Mouse (Mus musculus) heart, adult 2 months (tissue): ENCODE measurements around the gene Gpha2. TPM values are rescaled to one million over a fixed set of nuclear protein-coding genes. Genes with fewer than 3 reads are reported as not detected.

Experiments
- DNase-seq, 2 experiments: peaks; one replicate each; pipeline ENCODE4 v3.0.0; 2021
- H3K27ac ChIP-seq: fragments of 200-600 bp; 2 replicates; pipeline ENCODE4 v1.8.1; 2022
- H3K27me3 ChIP-seq: fragments of 200-500 bp; 2 replicates; pipeline ENCODE4 v1.6.1; 2012; ENCODE audit warnings: mild to moderate bottlenecking, low read length, inconsistent platforms, mixed read lengths; ENCODE audit not compliant: control insufficient read depth, insufficient read depth
- H3K36me3 ChIP-seq: fragments of 200-500 bp; 2 replicates; pipeline ENCODE4 v1.6.1; 2012; ENCODE audit warnings: low read length, inconsistent platforms; ENCODE audit not compliant: control insufficient read depth, insufficient read depth
- H3K4me1 ChIP-seq: fragments of 200-500 bp; 2 replicates; pipeline ENCODE4 v1.6.1; 2011; ENCODE audit warnings: low read length; ENCODE audit not compliant: control insufficient read depth, insufficient read depth
- H3K4me3 ChIP-seq: fragments of 200-600 bp; 2 replicates; pipeline ENCODE4 v1.8.1; 2022
- H3K79me2 ChIP-seq: fragments of 200-500 bp; replicated peaks from 2 replicates; pipeline ENCODE4 v1.6.1; 2012; ENCODE audit warnings: mild to moderate bottlenecking, inconsistent platforms, low read length, moderate library complexity, mixed read lengths; ENCODE audit not compliant: control insufficient read depth, insufficient read depth
- H3K9ac ChIP-seq: fragments of 200-500 bp; 2 replicates; pipeline ENCODE4 v1.6.1; 2012; ENCODE audit warnings: low read depth, mild to moderate bottlenecking, control low read depth, inconsistent platforms, low read length, mixed read lengths
- CTCF ChIP-seq: fragments of 200-600 bp; IDR thresholded peaks from 2 replicates; pipeline ENCODE4 v1.8.1; 2022; ENCODE audit warnings: antibody characterized with exemption, mild to moderate bottlenecking, moderate library complexity
- EP300 ChIP-seq: fragments of 200-500 bp; IDR thresholded peaks from 2 replicates; pipeline ENCODE4 v1.6.1; 2011; ENCODE audit warnings: low read depth, low read length, control low read depth; ENCODE audit not compliant: insufficient read depth
- POLR2A ChIP-seq: fragments of 200-500 bp; IDR thresholded peaks from 2 replicates; pipeline ENCODE4 v1.6.1; 2011; ENCODE audit warnings: mild to moderate bottlenecking, low read depth, low read length, control low read depth; ENCODE audit not compliant: insufficient read depth
- WGBS: fragments of 180-500 bp; shearing (Covaris S2); methylation state at CpG from one replicate; pipeline ENCODE4 v1.1.7; 2018; 5-methylcytosine and 5-hydroxymethylcytosine counted together
- intact Hi-C: fragments of 180-260 bp; cut with DNase I; formaldehyde crosslinking; loops from one replicate; pipeline ENCODE4 v1.15.1; 2025
- microRNA-seq, 2 experiments: library from miRNA; unstranded; fragments of <30 nt; microRNA quantifications; one replicate each; pipeline ENCODE4 v1.2.0; 2021
- polyA plus RNA-seq: library from polyadenylated mRNA; depleted of rRNA; stranded (reverse); fragments of >200 nt; gene quantifications from 2 replicates; pipeline ENCODE4 v1.2.3, GENCODE M21; 2012; rRNA removed
- total RNA-seq, 2 experiments: library from RNA; stranded (reverse); gene quantifications; 2 replicates each; pipeline ENCODE4 v1.2.3; 2021

Gene Gpha2
- total and polyA plus RNA-seq, 3 experiments = 0.27 TPM; not detected in 2

- intact Hi-C loops = loop anchor here (1.0 kb wide), 1 partner anchor 26 kb away; no protein-coding TSS in a partner anchor
- H3K36me3 ChIP-seq = peaks cover 16% of the 10 kb centered on the region
- H3K4me3 ChIP-seq = peak within 1 kb of the TSS; percentile 92
- peak; percentile 99 for DNase-seq
- TF ChIP-seq CTCF (peak; percentile 94), POLR2A (peak; percentile 79), EP300 (peak; percentile 72; the same call in 1 of the 2 replicates)
- H3K9ac ChIP-seq = peak within 1 kb of the TSS; percentile 98
- WGBS = 1% methylated on average over 106 of the region's 106 CpGs
- H3K4me1 ChIP-seq = peaks cover 28% of the 10 kb centered on the region
- H3K79me2 ChIP-seq = peaks cover 3% of the 10 kb centered on the region
- H3K27me3 ChIP-seq = no peaks in the 10 kb centered on the region
- peak within 1 kb of the TSS; percentile 98 for H3K27ac ChIP-seq
Observed at GRCm38 (mm10) chr19:6276426-6277421, 50.5 kb downstream of the Gpha2 start, which contains the start of gene Ehd1. Gene Ehd1, plus strand, starts transcription at chr19:6276725.

Small RNA genes within 50 kb of the gene (microRNA-seq; reads per million reads assigned to microRNA genes)
- 19.3 to 38.7 reads per million in 2 experiments for gene Mir192
- 18.5 to 42.6 reads per million in 2 experiments for gene Mir194-2

Other genes starting within 250 kb of the Gpha2 start
- not detected for gene Slc22a20, start 240.2 kb upstream of the Gpha2 start, total RNA-seq
- gene Slc22a20, start 240.2 kb upstream of the Gpha2 start, polyA plus RNA-seq = not detected in 2 replicates
- 10 to 100 TPM; 26.4 to 26.8 TPM for gene Capn1, start 210.5 kb upstream of the Gpha2 start, total RNA-seq
- 21.5 and 26.2 TPM in 2 replicates for gene Capn1, start 210.5 kb upstream of the Gpha2 start, polyA plus RNA-seq
- gene Syvn1, start 179.8 kb upstream of the Gpha2 start, total RNA-seq = 10 to 100 TPM; 21.3 to 24.2 TPM
- gene Syvn1, start 179.8 kb upstream of the Gpha2 start, polyA plus RNA-seq = 17.1 and 23.1 TPM in 2 replicates
- 10 to 100 TPM; 37.1 to 39.0 TPM for gene Mrpl49, start 168.6 kb upstream of the Gpha2 start, total RNA-seq
- gene Mrpl49, start 168.6 kb upstream of the Gpha2 start, polyA plus RNA-seq = 23.5 and 33.0 TPM in 2 replicates
- 100 to 1,000 TPM; 550 to 636 TPM for gene Fau, start 168.5 kb upstream of the Gpha2 start, total RNA-seq
- gene Fau, start 168.5 kb upstream of the Gpha2 start, polyA plus RNA-seq = 265 and 386 TPM in 2 replicates
- gene Znhit2, start 165.2 kb upstream of the Gpha2 start, total RNA-seq = 10 to 100 TPM in 1 of 2 experiments, 1 to 10 TPM in 1; 9.9 to 13.4 TPM
- 12.3 and 14.4 TPM in 2 replicates for gene Znhit2, start 165.2 kb upstream of the Gpha2 start, polyA plus RNA-seq
- gene Tm7sf2, start 158.0 kb upstream of the Gpha2 start, total RNA-seq = 1 to 10 TPM; 2.7 to 3.7 TPM
- gene Tm7sf2, start 158.0 kb upstream of the Gpha2 start, polyA plus RNA-seq = 9.3 and 11.9 TPM in 2 replicates
- 10 to 100 TPM; 19.1 to 22.0 TPM for gene Vps51, start 149.1 kb upstream of the Gpha2 start, total RNA-seq
- gene Vps51, start 149.1 kb upstream of the Gpha2 start, polyA plus RNA-seq = 35.1 and 39.0 TPM in 2 replicates
- not detected for gene Tmem262, start 146.3 kb upstream of the Gpha2 start, total RNA-seq
- not detected in 2 replicates for gene Tmem262, start 146.3 kb upstream of the Gpha2 start, polyA plus RNA-seq
- not detected for gene Gm28374, start 144.1 kb upstream of the Gpha2 start, total RNA-seq
- gene Gm28374, start 144.1 kb upstream of the Gpha2 start, polyA plus RNA-seq = not detected in 2 replicates
- 10 to 100 TPM; 13.8 to 15.6 TPM for gene Zfpl1, start 141.4 kb upstream of the Gpha2 start, total RNA-seq
- 47.5 and 50.7 TPM in 2 replicates for gene Zfpl1, start 141.4 kb upstream of the Gpha2 start, polyA plus RNA-seq
- gene Cdca5, start 141.4 kb upstream of the Gpha2 start, total RNA-seq = not detected
- 0.09 and 0.27 TPM in 2 replicates for gene Cdca5, start 141.4 kb upstream of the Gpha2 start, polyA plus RNA-seq
- not detected for gene AC131692.1, start 132.0 kb upstream of the Gpha2 start, total RNA-seq
- gene AC131692.1, start 132.0 kb upstream of the Gpha2 start, polyA plus RNA-seq = not detected in 2 replicates
- gene Naaladl1, start 120.6 kb upstream of the Gpha2 start, total RNA-seq = not detected
- not detected in 2 replicates for gene Naaladl1, start 120.6 kb upstream of the Gpha2 start, polyA plus RNA-seq
- 10 to 100 TPM in 1 of 2 experiments, 1 to 10 TPM in 1; 8.7 to 10.3 TPM for gene Sac3d1, start 107.7 kb upstream of the Gpha2 start, total RNA-seq
- 13.1 and 15.4 TPM in 2 replicates for gene Sac3d1, start 107.7 kb upstream of the Gpha2 start, polyA plus RNA-seq
- gene Snx15, start 98.1 kb upstream of the Gpha2 start, total RNA-seq = 10 to 100 TPM; 14.1 to 16.6 TPM
- 22.0 and 29.5 TPM in 2 replicates for gene Snx15, start 98.1 kb upstream of the Gpha2 start, polyA plus RNA-seq
- gene Batf2, start 85.4 kb upstream of the Gpha2 start, total RNA-seq = 1 to 10 TPM in 1 of 2 experiments, under 1 TPM in 1; 0.98 to 1.6 TPM
- gene Batf2, start 85.4 kb upstream of the Gpha2 start, polyA plus RNA-seq = 2.3 and 3.2 TPM in 2 replicates
- 10 to 100 TPM; 62.1 to 72.9 TPM for gene Arl2, start 84.8 kb upstream of the Gpha2 start, total RNA-seq
- 153 and 155 TPM in 2 replicates for gene Arl2, start 84.8 kb upstream of the Gpha2 start, polyA plus RNA-seq
- not detected for gene Majin, start 42.0 kb upstream of the Gpha2 start, total RNA-seq
- 0.20 and 0.23 TPM in 2 replicates for gene Majin, start 42.0 kb upstream of the Gpha2 start, polyA plus RNA-seq
- 10 to 100 TPM; 34.8 to 35.1 TPM for gene Ppp2r5b, start 9.5 kb downstream of the Gpha2 start, total RNA-seq
- 36.8 and 40.6 TPM in 2 replicates for gene Ppp2r5b, start 9.5 kb downstream of the Gpha2 start, polyA plus RNA-seq
- gene Atg2a, start 15.3 kb downstream of the Gpha2 start, total RNA-seq = 10 to 100 TPM; 20.5 to 24.5 TPM
- gene Atg2a, start 15.3 kb downstream of the Gpha2 start, polyA plus RNA-seq = 26.3 and 26.7 TPM in 2 replicates
- 100 to 1,000 TPM in 1 of 2 experiments, 10 to 100 TPM in 1; 98.0 to 120 TPM for gene Ehd1, start 50.3 kb downstream of the Gpha2 start, total RNA-seq
- 111 and 142 TPM in 2 replicates for gene Ehd1, start 50.3 kb downstream of the Gpha2 start, polyA plus RNA-seq
- 10 to 100 TPM; 11.7 to 13.9 TPM for gene Cdc42bpg, start 80.1 kb downstream of the Gpha2 start, total RNA-seq
- gene Cdc42bpg, start 80.1 kb downstream of the Gpha2 start, polyA plus RNA-seq = 7.0 and 7.7 TPM in 2 replicates
- 10 to 100 TPM; 13.9 to 14.0 TPM for gene Men1, start 108.6 kb downstream of the Gpha2 start, total RNA-seq
- 19.4 and 19.6 TPM in 2 replicates for gene Men1, start 108.6 kb downstream of the Gpha2 start, polyA plus RNA-seq
- 10 to 100 TPM; 36.1 to 38.4 TPM for gene Map4k2, start 114.8 kb downstream of the Gpha2 start, total RNA-seq
- 88.9 and 107 TPM in 2 replicates for gene Map4k2, start 114.8 kb downstream of the Gpha2 start, polyA plus RNA-seq
- gene Sf1, start 137.3 kb downstream of the Gpha2 start, total RNA-seq = 100 to 1,000 TPM in 1 of 2 experiments, 10 to 100 TPM in 1; 93.0 to 103 TPM
- gene Sf1, start 137.3 kb downstream of the Gpha2 start, polyA plus RNA-seq = 51.7 and 58.5 TPM in 2 replicates
- gene Pygm, start 158.0 kb downstream of the Gpha2 start, total RNA-seq = 1,000 to 10,000 TPM; 1,101 to 1,298 TPM
- 1,120 and 1,632 TPM in 2 replicates for gene Pygm, start 158.0 kb downstream of the Gpha2 start, polyA plus RNA-seq
- 10 to 100 TPM; 43.3 to 48.0 TPM for gene Rasgrp2, start 173.0 kb downstream of the Gpha2 start, total RNA-seq
- 90.1 and 97.2 TPM in 2 replicates for gene Rasgrp2, start 173.0 kb downstream of the Gpha2 start, polyA plus RNA-seq
- gene Nrxn2, start 192.4 kb downstream of the Gpha2 start, total RNA-seq = 1 to 10 TPM; 4.5 to 5.2 TPM
- gene Nrxn2, start 192.4 kb downstream of the Gpha2 start, polyA plus RNA-seq = 3.4 TPM in 2 replicates